Mouse (Mus musculus): ENCODE results near the gene Polr1c. TPM values are rescaled to one million over a fixed set of nuclear protein-coding genes. Genes with fewer than 3 reads are reported as not detected.

Gene Polr1c
- total and polyA plus RNA-seq, 2 experiments from 2014 or later = 27.2 to 38.3 TPM

DNA sequence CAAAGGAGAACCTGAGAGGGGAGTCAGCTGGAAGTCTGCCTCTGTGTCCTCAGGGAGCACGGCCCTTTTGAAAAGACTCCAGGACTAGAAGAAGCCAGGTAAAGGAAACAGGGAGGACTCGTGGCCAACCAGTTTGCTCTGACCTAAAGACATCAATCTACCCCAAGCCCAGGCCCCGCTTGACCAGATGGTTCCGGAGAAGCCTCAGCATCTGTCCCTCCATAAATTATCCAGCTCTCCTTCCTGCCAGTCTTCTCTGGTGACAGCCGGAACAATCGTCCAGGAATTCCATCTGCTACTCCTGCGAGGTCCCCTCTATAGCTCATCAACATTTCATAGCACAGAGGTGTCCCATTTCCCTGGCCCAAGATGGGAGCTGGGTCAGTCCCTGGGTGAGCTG lies 36.8 kb upstream of the Polr1c start:
- Histone ChIP-seq H3K9me3 (replicated peaks; ENCODE audit: control insufficient read depth, low read length) (no peaks in the 10 kb centered on the region), H3K36me3 (replicated peaks; ENCODE audit: control insufficient read depth, insufficient read depth, low read length) (peaks cover 11% of the 10 kb centered on the region; the same call in 1 of the 2 replicates), H3K4me3 (ENCODE audit: low read depth, low read length) (no peak overlapping the region), H3K27me3 (ENCODE audit: control insufficient read depth, insufficient read depth, low read length) (no peaks in the 10 kb centered on the region), H3K27ac (ENCODE audit: low read depth) (no peak overlapping the region), H3K9ac (replicated peaks; ENCODE audit: low read depth, low read length) (no peak overlapping the region), H3K4me1 (ENCODE audit: control insufficient read depth, insufficient read depth) (peaks cover 13% of the 10 kb centered on the region), H3K4me2 (ENCODE audit: low read depth, low read length) (no peak overlapping the region)
- ATAC-seq (ENCODE audit: insufficient read depth, low read depth) (no peak), DNase-seq (ENCODE audit: low spot score) (no peak)
- WGBS = 58% methylated on average over 7 of the region's 7 CpGs
- TF ChIP-seq CTCF (IDR thresholded peaks at IDR 0.05; ENCODE audit: low read depth) = no peak
- TF ChIP-seq EP300 (IDR thresholded peaks at IDR 0.05; ENCODE audit: low read depth) = no peak

DNA sequence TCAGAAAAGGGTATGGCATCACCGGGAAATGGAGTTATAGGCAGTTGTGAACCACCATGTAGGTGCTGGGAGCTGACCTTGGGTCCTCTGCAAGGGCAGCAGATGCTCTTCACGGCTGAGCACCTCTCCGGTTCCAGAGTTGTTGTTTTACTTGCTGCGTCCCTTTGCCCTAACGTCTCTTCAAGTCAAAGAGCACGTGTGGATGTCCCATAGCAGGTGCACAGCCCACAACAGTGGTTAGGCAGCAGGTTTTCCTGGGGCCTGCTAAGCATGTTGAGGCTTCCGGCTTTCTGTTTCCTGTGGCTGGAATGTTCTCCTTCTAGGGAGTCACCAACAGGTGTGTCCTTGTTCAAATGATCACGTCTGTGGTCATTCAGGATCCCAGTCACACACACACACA lies 36.1 kb upstream of the Polr1c start:
- DNase-seq (ENCODE audit: low spot score) (no peak), ATAC-seq (ENCODE audit: insufficient read depth, low read depth) (no peak)
- Histone ChIP-seq H3K36me3 (replicated peaks; ENCODE audit: control insufficient read depth, insufficient read depth, low read length) (peaks cover 15% of the 10 kb centered on the region), H3K9me3 (replicated peaks; ENCODE audit: control insufficient read depth, low read length) (no peaks in the 10 kb centered on the region), H3K4me1 (ENCODE audit: control insufficient read depth, insufficient read depth) (peaks cover 13% of the 10 kb centered on the region), H3K27me3 (ENCODE audit: control insufficient read depth, insufficient read depth, low read length) (no peaks in the 10 kb centered on the region), H3K27ac (ENCODE audit: low read depth) (no peak overlapping the region), H3K4me3 (ENCODE audit: low read depth, low read length) (no peak overlapping the region), H3K4me2 (ENCODE audit: low read depth, low read length) (no peak overlapping the region), H3K9ac (replicated peaks; ENCODE audit: low read depth, low read length) (no peak overlapping the region)
- TF ChIP-seq CTCF (IDR thresholded peaks at IDR 0.05; ENCODE audit: low read depth) = no peak
- no peak for TF ChIP-seq EP300 (IDR thresholded peaks at IDR 0.05; ENCODE audit: low read depth)
- 78% methylated on average over 8 of the region's 8 CpGs for WGBS

DNA sequence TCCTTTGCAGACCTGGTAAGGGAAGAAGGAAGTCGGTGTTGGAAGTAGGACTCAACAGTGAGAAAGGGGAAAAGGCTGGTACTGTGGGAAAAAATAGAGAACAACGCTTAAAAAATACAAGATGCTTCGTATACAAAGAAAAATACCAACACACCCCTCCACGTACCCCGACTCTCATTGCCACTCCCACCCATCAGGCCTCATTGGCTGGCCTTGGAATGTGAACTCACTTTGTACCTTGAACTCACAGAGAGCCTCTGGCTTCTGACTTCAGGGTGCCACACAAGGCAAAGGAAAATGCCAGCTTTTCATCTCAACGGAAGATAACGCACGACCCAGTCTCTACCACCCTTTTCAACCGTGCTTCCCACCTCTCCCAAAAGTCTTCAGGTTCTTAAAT lies 35.3 kb upstream of the Polr1c start:
- Histone ChIP-seq H3K9ac (replicated peaks; ENCODE audit: low read depth, low read length) (no peak overlapping the region), H3K4me3 (ENCODE audit: low read depth, low read length) (peak overlapping the region; percentile 74), H3K4me2 (ENCODE audit: low read depth, low read length) (peak overlapping the region; percentile 86), H3K4me1 (ENCODE audit: control insufficient read depth, insufficient read depth) (peaks cover 13% of the 10 kb centered on the region), H3K36me3 (replicated peaks; ENCODE audit: control insufficient read depth, insufficient read depth, low read length) (peaks cover 23% of the 10 kb centered on the region), H3K9me3 (replicated peaks; ENCODE audit: control insufficient read depth, low read length) (no peaks in the 10 kb centered on the region), H3K27me3 (ENCODE audit: control insufficient read depth, insufficient read depth, low read length) (no peaks in the 10 kb centered on the region), H3K27ac (ENCODE audit: low read depth) (no peak overlapping the region)
- TF ChIP-seq CTCF (IDR thresholded peaks at IDR 0.05; ENCODE audit: low read depth) = no peak
- no peak for TF ChIP-seq EP300 (IDR thresholded peaks at IDR 0.05; ENCODE audit: low read depth)
- 31% methylated on average over 9 of the region's 9 CpGs for WGBS
- ATAC-seq (ENCODE audit: insufficient read depth, low read depth) (no peak), DNase-seq (ENCODE audit: low spot score) (no peak)

DNA sequence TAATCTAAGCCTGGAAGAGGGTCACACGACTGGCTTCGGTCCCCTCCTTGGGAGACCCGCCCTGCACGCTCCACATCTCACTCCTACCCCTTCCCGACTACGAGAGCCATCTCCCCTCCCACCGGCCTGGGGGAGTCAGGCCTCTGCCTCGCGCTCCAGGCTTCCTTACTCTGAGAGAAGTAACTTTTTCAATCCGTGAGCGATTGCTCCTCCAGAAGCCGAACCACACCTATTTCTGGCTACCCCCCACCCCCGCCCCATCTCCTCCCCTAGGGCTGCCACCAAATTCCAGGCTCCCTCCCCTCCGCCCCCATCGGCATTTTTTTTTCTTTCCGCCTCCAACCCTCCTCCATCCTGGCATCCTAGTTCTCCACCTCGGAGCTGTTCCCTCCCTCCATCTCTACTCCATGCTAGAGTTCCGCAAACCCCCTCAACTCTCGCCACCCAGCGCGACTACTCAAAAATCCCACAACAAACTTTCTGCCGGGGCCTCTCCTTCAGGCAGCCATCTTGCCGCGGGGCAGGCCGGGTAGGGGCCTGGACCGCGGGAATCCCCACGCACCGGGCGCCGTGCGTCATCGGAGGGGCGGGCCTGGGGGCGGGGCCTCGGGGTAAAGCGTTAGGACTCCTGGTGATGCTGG lies 34.7 kb upstream of the Polr1c start, which contains the start of gene Tjap1:
TSS of gene Tjap1 (minus strand) at position 544 of the 641 bp plus-strand sequence.
- ATAC-seq (ENCODE audit: insufficient read depth, low read depth) (peak; percentile 96), DNase-seq (ENCODE audit: low spot score) (peak; percentile 87)
- 1% methylated on average over 35 of the region's 37 CpGs for WGBS
- TF ChIP-seq EP300 (IDR thresholded peaks at IDR 0.05; ENCODE audit: low read depth) = no peak
- no peak for TF ChIP-seq CTCF (IDR thresholded peaks at IDR 0.05; ENCODE audit: low read depth)
- Histone ChIP-seq H3K36me3 (replicated peaks; ENCODE audit: control insufficient read depth, insufficient read depth, low read length) (peaks cover 25% of the 10 kb centered on the region), H3K9me3 (replicated peaks; ENCODE audit: control insufficient read depth, low read length) (no peaks in the 10 kb centered on the region), H3K27ac (ENCODE audit: low read depth) (peak within 1 kb of the TSS; percentile 87), H3K4me2 (ENCODE audit: low read depth, low read length) (peak within 1 kb of the TSS; percentile 86), H3K4me3 (ENCODE audit: low read depth, low read length) (peak within 1 kb of the TSS; percentile 74), H3K9ac (replicated peaks; ENCODE audit: low read depth, low read length) (peak within 1 kb of the TSS; percentile 72), H3K4me1 (ENCODE audit: control insufficient read depth, insufficient read depth) (peaks cover 13% of the 10 kb centered on the region), H3K27me3 (ENCODE audit: control insufficient read depth, insufficient read depth, low read length) (no peaks in the 10 kb centered on the region)

DNA sequence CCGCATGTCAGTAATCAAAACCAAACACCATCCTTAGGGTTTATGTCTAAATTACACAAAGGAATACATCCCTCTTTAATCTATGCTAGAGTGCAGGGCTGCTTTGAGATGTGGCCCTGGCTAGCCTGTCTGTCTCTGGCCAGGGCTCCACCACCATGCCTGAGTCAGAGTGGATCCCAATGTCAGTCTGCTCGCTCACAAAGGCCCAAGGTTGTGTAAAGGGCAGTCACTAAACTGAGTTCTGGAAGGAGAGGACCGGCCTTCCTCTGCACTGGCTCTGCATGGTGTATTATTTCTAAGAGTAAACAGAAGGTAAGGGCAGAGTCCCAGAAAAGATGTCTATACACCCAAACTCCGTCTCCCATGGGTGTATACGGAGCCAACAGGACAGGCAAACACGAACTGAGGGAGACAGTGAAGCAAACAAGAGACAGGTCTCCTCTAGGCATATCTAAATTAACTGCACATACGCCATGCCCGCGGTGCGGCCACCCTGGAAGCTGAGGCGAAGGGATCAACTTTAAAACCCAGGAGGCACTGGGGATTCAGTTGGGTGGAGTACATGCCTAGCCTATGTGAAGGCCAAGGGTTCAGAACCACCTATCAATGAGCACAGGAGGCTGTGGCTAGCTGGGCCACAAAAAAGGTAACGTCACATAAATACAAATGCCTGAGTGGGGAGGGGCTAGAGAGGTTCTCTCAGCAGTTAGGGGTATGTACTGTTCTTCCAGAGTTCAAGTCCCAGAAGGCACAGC lies 30.3 kb upstream of the Polr1c start:
- TF ChIP-seq CTCF (IDR thresholded peaks at IDR 0.05; ENCODE audit: low read depth) (no peak), EP300 (IDR thresholded peaks at IDR 0.05; ENCODE audit: low read depth) (no peak)
- peaks cover 25% of the 10 kb centered on the region for H3K36me3 ChIP-seq (replicated peaks; ENCODE audit: control insufficient read depth, insufficient read depth, low read length)
- no peaks in the 10 kb centered on the region for H3K9me3 ChIP-seq (replicated peaks; ENCODE audit: control insufficient read depth, low read length)
- peak overlapping the region; percentile 60; the same call in 1 of the 2 replicates for H3K27ac ChIP-seq (ENCODE audit: low read depth)
- no peak for DNase-seq (ENCODE audit: low spot score)
- H3K27me3 ChIP-seq (ENCODE audit: control insufficient read depth, insufficient read depth, low read length) = no peaks in the 10 kb centered on the region
- no peak for ATAC-seq (ENCODE audit: insufficient read depth, low read depth)
- H3K4me2 ChIP-seq (ENCODE audit: low read depth, low read length) = no peak overlapping the region
- H3K9ac ChIP-seq (replicated peaks; ENCODE audit: low read depth, low read length) = 0 out of 2 replicates have a peak overlapping the region, but pooled peaks have one; percentile 17
- WGBS = 82% methylated on average over 12 of the region's 12 CpGs
- H3K4me1 ChIP-seq (ENCODE audit: control insufficient read depth, insufficient read depth) = peaks cover 27% of the 10 kb centered on the region
- no peak overlapping the region for H3K4me3 ChIP-seq (ENCODE audit: low read depth, low read length)
